29 mouse cellular contexts compared by ENCODE assay signal in genomic region chr8:91524056-91524864, GRCm38 (mm10).
DNase-seq lines count a peak whose midpoint lies in the region; ATAC-seq and TF ChIP-seq lines count a peak whose summit lies in the region.
"Had no signal": no experiment of that assay in that cellular context is flagged by ENCODE, and none has a peak within 500 bp of the region (broad histone marks: within the 10 kb centered on the region; RNA-seq: fewer than 3 reads in every experiment).

No protein-coding gene starts in this region.

- peak; percentile 28; the same call in 1 of the 2 replicates for ATAC-seq in midbrain, embryonic 11.5 days (ENCODE audit: low FRiP score)
- no peak for ATAC-seq in midbrain, postnatal 0 days (ENCODE audit: low FRiP score)
- ATAC-seq: forebrain, embryonic 16.5 days; hindbrain, embryonic 16.5 days; intestine, embryonic 15.5 days; liver, embryonic 12.5 days; liver, postnatal 0 days; Patski had no signal

- TF ChIP-seq CTCF in midbrain, postnatal 0 days (IDR thresholded peaks at IDR 0.05), result no peak

- no peak overlapping the region; the same call in 1 of the 2 replicates for H3K4me2 ChIP-seq in midbrain, embryonic 11.5 days
- no peak overlapping the region for H3K4me2 ChIP-seq in midbrain, postnatal 0 days (ENCODE audit: low read depth, low read length, poor library complexity, severe bottlenecking)
- H3K4me2 ChIP-seq: heart, embryonic 13.5 days; intestine, embryonic 15.5 days; liver, embryonic 12.5 days had no signal

- H3K4me1 ChIP-seq in midbrain, embryonic 11.5 days (ENCODE audit: control insufficient read depth, insufficient read depth, low read length), result peaks cover 37% of the 10 kb centered on the region
- no peaks in the 10 kb centered on the region for H3K4me1 ChIP-seq in midbrain, postnatal 0 days (ENCODE audit: insufficient read depth, low read length)
- H3K4me1 ChIP-seq in embryonic facial prominence, embryonic 10.5 days, result peaks cover 53% of the 10 kb centered on the region
- H3K4me1 ChIP-seq: intestine, embryonic 15.5 days had no signal

- H3K36me3 ChIP-seq in midbrain, embryonic 11.5 days (ENCODE audit: control insufficient read depth, insufficient read depth, low read length), result no peaks in the 10 kb centered on the region
- no peaks in the 10 kb centered on the region for H3K36me3 ChIP-seq in midbrain, postnatal 0 days (ENCODE audit: insufficient read depth, low read length)
- H3K36me3 ChIP-seq in embryonic facial prominence, embryonic 10.5 days (replicated peaks), result no peaks in the 10 kb centered on the region

- no peak overlapping the region for H3K4me3 ChIP-seq in midbrain, embryonic 11.5 days (ENCODE audit: low read depth, low read length)
- H3K4me3 ChIP-seq in midbrain, postnatal 0 days (ENCODE audit: low read depth, low read length), result no peak overlapping the region
- no peak overlapping the region for H3K4me3 ChIP-seq in embryonic facial prominence, embryonic 10.5 days
- H3K4me3 ChIP-seq: heart, adult 2 months; heart, embryonic 13.5 days; intestine, embryonic 15.5 days; left cerebral cortex, adult 2 months; liver, embryonic 12.5 days had no signal

- H3K9me3 ChIP-seq in midbrain, embryonic 11.5 days (ENCODE audit: control insufficient read depth, low read length), result no peaks in the 10 kb centered on the region
- no peaks in the 10 kb centered on the region for H3K9me3 ChIP-seq in midbrain, postnatal 0 days (ENCODE audit: low read length)
- no peaks in the 10 kb centered on the region for H3K9me3 ChIP-seq in embryonic facial prominence, embryonic 10.5 days
- H3K9me3 ChIP-seq: G1E; heart, embryonic 13.5 days; intestine, embryonic 15.5 days; liver, embryonic 12.5 days had no signal

- peak; percentile 55 for DNase-seq in embryo, embryonic 10.5 days (ENCODE audit: low spot score)
- no peak for DNase-seq in embryo, embryonic 9.5 days (ENCODE audit: extremely low spot score)
- peak; percentile 92 for DNase-seq in midbrain, embryonic 11.5 days (ENCODE audit: low spot score, missing footprints)
- no peak for DNase-seq in midbrain, postnatal 0 days (ENCODE audit: low spot score)
- DNase-seq in embryonic facial prominence, embryonic 10.5 days (ENCODE audit: low spot score), result peak; percentile 49
- DNase-seq in retina, postnatal 1 day, result peak; percentile 58
- DNase-seq in kidney, adult 9 months, result no peak
- DNase-seq: adrenal gland, postnatal 14 days; cerebellum, adult 11 months; cerebellum, adult 9-10 months; cerebellum, postnatal 36 days; heart, adult 2 months; heart, postnatal 10 days; kidney, postnatal 14 days; layer of hippocampus, adult 9-11 months; liver, postnatal 0 days; lung, postnatal 36 days; right cerebral cortex, postnatal 4 days; thymus, adult 18-20 months; thymus, postnatal 25 days had no signal

- H3K9ac ChIP-seq in midbrain, embryonic 11.5 days (ENCODE audit: low read length), result no peak overlapping the region
- no peak overlapping the region for H3K9ac ChIP-seq in midbrain, postnatal 0 days (replicated peaks; ENCODE audit: low read length, poor library complexity, severe bottlenecking)
- H3K9ac ChIP-seq: heart, embryonic 13.5 days; intestine, embryonic 15.5 days; liver, embryonic 12.5 days; liver, postnatal 0 days had no signal

- 26% methylated on average over 16 of the region's 16 CpGs for WGBS in midbrain, embryonic 11.5 days
- WGBS in midbrain, postnatal 0 days, result 52% methylated on average over 16 of the region's 16 CpGs
- WGBS in embryonic facial prominence, embryonic 10.5 days, result 28% methylated on average over 16 of the region's 16 CpGs

- H3K27ac ChIP-seq in midbrain, embryonic 11.5 days (ENCODE audit: low read depth, low read length), result peak overlapping the region; percentile 40; the same call in 1 of the 2 replicates
- no peak overlapping the region for H3K27ac ChIP-seq in midbrain, postnatal 0 days (ENCODE audit: low read depth, low read length)
- H3K27ac ChIP-seq in embryonic facial prominence, embryonic 10.5 days (replicated peaks), result peak overlapping the region; percentile 49
- H3K27ac ChIP-seq: heart, adult 2 months; heart, embryonic 13.5 days; intestine, embryonic 15.5 days; left cerebral cortex, adult 2 months; liver, embryonic 12.5 days; stomach, postnatal 0 days had no signal

- H3K27me3 ChIP-seq in midbrain, embryonic 11.5 days (ENCODE audit: control insufficient read depth, insufficient read depth, low read length), result peaks cover 52% of the 10 kb centered on the region
- H3K27me3 ChIP-seq in midbrain, postnatal 0 days (ENCODE audit: insufficient read depth, low read length), result no peaks in the 10 kb centered on the region
- H3K27me3 ChIP-seq in embryonic facial prominence, embryonic 10.5 days (replicated peaks; ENCODE audit: low read depth, poor library complexity, severe bottlenecking), result peaks cover 88% of the 10 kb centered on the region
- H3K27me3 ChIP-seq: heart, embryonic 13.5 days; intestine, embryonic 15.5 days; liver, embryonic 12.5 days; Patski had no signal

Comparison
In these comparisons a context has a peak if more than half of its experiments do, and no peak if none do; other contexts are left out.
1. DNase-seq: peak in embryo, embryonic 10.5 days (single experiment), midbrain, embryonic 11.5 days (single experiment), embryonic facial prominence, embryonic 10.5 days (single experiment) and retina, postnatal 1 day (single experiment); none in embryo, embryonic 9.5 days (single experiment), midbrain, postnatal 0 days (single experiment) and kidney, adult 9 months (single experiment).